ENCODE assay signal across 9 mouse cellular contexts in genomic region chr2:167541324-167541723, GRCm38 (mm10). TPM values are rescaled to one million over a fixed set of nuclear protein-coding genes. Genes with fewer than 3 reads are reported as not detected.
DNase-seq lines count a peak whose midpoint lies in the region; ATAC-seq and TF ChIP-seq lines count a peak whose summit lies in the region.
"Had no signal": no experiment of that assay in that cellular context is flagged by ENCODE, and none has a peak within 500 bp of the region (broad histone marks: within the 10 kb centered on the region; RNA-seq: fewer than 3 reads in every experiment).

No protein-coding gene starts in this region.

- peaks cover 10% of the 10 kb centered on the region for H3K4me1 ChIP-seq in heart, adult 2 months (ENCODE audit: control insufficient read depth, insufficient read depth, low read length)
- peaks cover 40% of the 10 kb centered on the region for H3K4me1 ChIP-seq in lung, embryonic 16.5 days (replicated peaks; ENCODE audit: control insufficient read depth, insufficient read depth, low read length)
- H3K4me1 ChIP-seq in intestine, postnatal 0 days (replicated peaks; ENCODE audit: control insufficient read depth, insufficient read depth, low read length), result no peaks in the 10 kb centered on the region
- peaks cover 44% of the 10 kb centered on the region for H3K4me1 ChIP-seq in stomach, embryonic 14.5 days (ENCODE audit: control insufficient read depth, insufficient read depth, low read length)
- peaks cover 8% of the 10 kb centered on the region for H3K4me1 ChIP-seq in cerebellum, adult 2 months (ENCODE audit: control insufficient read depth, insufficient read depth, low read length)

- no peaks in the 10 kb centered on the region for H3K79me2 ChIP-seq in heart, adult 2 months (replicated peaks; ENCODE audit: control insufficient read depth, insufficient read depth, low read length)

- 67% methylated on average over 6 of the region's 6 CpGs for WGBS in heart, adult 2 months
- 9% methylated on average over 6 of the region's 6 CpGs for WGBS in lung, embryonic 16.5 days
- 37% methylated on average over 6 of the region's 6 CpGs for WGBS in intestine, postnatal 0 days
- WGBS in stomach, embryonic 14.5 days, result 25% methylated on average over 6 of the region's 6 CpGs
- 39% methylated on average over 6 of the region's 6 CpGs for WGBS in cerebellum, adult 2 months

- no peak for DNase-seq in heart, adult 2 months
- no peak for DNase-seq in heart, postnatal 4 days
- no peak for DNase-seq in lung, postnatal 25 days (ENCODE audit: low spot score)
- no peak for DNase-seq in retina, embryonic 14.5 days (ENCODE audit: low spot score)
- DNase-seq in cerebellum, adult 2 months, result no peak

- no peaks in the 10 kb centered on the region for H3K27me3 ChIP-seq in heart, adult 2 months (ENCODE audit: control insufficient read depth, insufficient read depth, low read length)
- H3K27me3 ChIP-seq in lung, embryonic 16.5 days (ENCODE audit: control insufficient read depth, insufficient read depth, low read depth, low read length), result peaks cover 4% of the 10 kb centered on the region
- peaks cover 6% of the 10 kb centered on the region; the same call in 1 of the 2 replicates for H3K27me3 ChIP-seq in intestine, postnatal 0 days (replicated peaks; ENCODE audit: control insufficient read depth, insufficient read depth, low read length)
- H3K27me3 ChIP-seq in stomach, embryonic 14.5 days (ENCODE audit: control insufficient read depth, insufficient read depth, low read length), result peaks cover 8% of the 10 kb centered on the region
- no peaks in the 10 kb centered on the region for H3K27me3 ChIP-seq in cerebellum, adult 2 months (ENCODE audit: control insufficient read depth, insufficient read depth, low read length)

- H3K9me3 ChIP-seq in lung, embryonic 16.5 days (ENCODE audit: control insufficient read depth, low read length), result no peaks in the 10 kb centered on the region
- H3K9me3 ChIP-seq in intestine, postnatal 0 days (ENCODE audit: control insufficient read depth), result no peaks in the 10 kb centered on the region
- no peaks in the 10 kb centered on the region for H3K9me3 ChIP-seq in stomach, embryonic 14.5 days (ENCODE audit: control insufficient read depth, low read depth, low read length)

- intact Hi-C loops in heart, adult 2 months (cut with DNase I), result no loop called here

- H3K36me3 ChIP-seq in heart, adult 2 months (ENCODE audit: control insufficient read depth, insufficient read depth, low read length), result no peaks in the 10 kb centered on the region
- peaks cover 6% of the 10 kb centered on the region for H3K36me3 ChIP-seq in lung, embryonic 16.5 days (ENCODE audit: control insufficient read depth, insufficient read depth, low read length)
- peaks cover 9% of the 10 kb centered on the region; the same call in 1 of the 2 replicates for H3K36me3 ChIP-seq in intestine, postnatal 0 days (ENCODE audit: control insufficient read depth, insufficient read depth)
- H3K36me3 ChIP-seq in stomach, embryonic 14.5 days (ENCODE audit: control insufficient read depth, insufficient read depth, low read length), result peaks cover 7% of the 10 kb centered on the region; the same call in 1 of the 2 replicates

- no peak for TF ChIP-seq CTCF in heart, adult 2 months (IDR thresholded peaks at IDR 0.05)
- TF ChIP-seq CTCF in intestine, postnatal 0 days (IDR thresholded peaks at IDR 0.05; ENCODE audit: low read depth), result no peak
- TF ChIP-seq CTCF in cerebellum, adult 2 months (IDR thresholded peaks at IDR 0.05; ENCODE audit: borderline replicate concordance, insufficient read depth, low read depth, low read length), result no peak

- H3K4me3 ChIP-seq in heart, adult 2 months, result peak overlapping the region; percentile 33; the same call in 1 of the 2 replicates
- peak overlapping the region; percentile 76 for H3K4me3 ChIP-seq in lung, embryonic 16.5 days (ENCODE audit: low read length)
- peak overlapping the region; percentile 48; the same call in 1 of the 2 replicates for H3K4me3 ChIP-seq in intestine, postnatal 0 days (ENCODE audit: low read depth, low read length)
- H3K4me3 ChIP-seq in stomach, embryonic 14.5 days (ENCODE audit: low read depth, low read length), result peak overlapping the region; percentile 45; the same call in 1 of the 2 replicates
- H3K4me3 ChIP-seq in cerebellum, adult 2 months (replicated peaks; ENCODE audit: insufficient read depth, low read depth, low read length), result no peak overlapping the region
- H3K4me3 ChIP-seq: erythroblast, embryonic 14.5 days had no signal

- H3K9ac ChIP-seq in heart, adult 2 months (ENCODE audit: low read depth, low read length), result peak overlapping the region; percentile 1; the same call in 1 of the 2 replicates
- H3K9ac ChIP-seq in lung, embryonic 16.5 days (ENCODE audit: low read length), result peak overlapping the region; percentile 80
- H3K9ac ChIP-seq in intestine, postnatal 0 days (ENCODE audit: low read depth, low read length), result peak overlapping the region; percentile 17; the same call in 1 of the 2 replicates
- H3K9ac ChIP-seq in stomach, embryonic 14.5 days (replicated peaks; ENCODE audit: low read depth, low read length), result 0 out of 2 replicates have a peak overlapping the region, but pooled peaks have one; percentile 21

- no peak for TF ChIP-seq EP300 in heart, adult 2 months (IDR thresholded peaks at IDR 0.05; ENCODE audit: insufficient read depth, low read depth, low read length)

- TF ChIP-seq POLR2A in heart, adult 2 months (IDR thresholded peaks at IDR 0.05; ENCODE audit: insufficient read depth, low read depth, low read length), result no peak
- TF ChIP-seq POLR2A in cerebellum, adult 2 months (IDR thresholded peaks at IDR 0.05; ENCODE audit: borderline replicate concordance, insufficient read depth, low read length), result no peak

- ATAC-seq in lung, embryonic 16.5 days (ENCODE audit: low read depth), result no peak
- ATAC-seq in intestine, postnatal 0 days, result no peak
- ATAC-seq in stomach, embryonic 14.5 days (ENCODE audit: insufficient number of reproducible peaks, insufficient read depth, low FRiP score, low read depth), result no peak

- peak overlapping the region; percentile 89 for H3K4me2 ChIP-seq in lung, embryonic 16.5 days (ENCODE audit: low read depth, low read length)
- H3K4me2 ChIP-seq in intestine, postnatal 0 days (replicated peaks; ENCODE audit: low read depth), result peak overlapping the region; percentile 84
- H3K4me2 ChIP-seq in stomach, embryonic 14.5 days (replicated peaks; ENCODE audit: low read depth, low read length), result peak overlapping the region; percentile 84

- no peak overlapping the region; the same call in 1 of the 2 replicates for H3K27ac ChIP-seq in heart, adult 2 months
- H3K27ac ChIP-seq in lung, embryonic 16.5 days (ENCODE audit: low read length), result peak overlapping the region; percentile 96
- H3K27ac ChIP-seq in intestine, postnatal 0 days (ENCODE audit: low read depth, low read length), result no peak overlapping the region
- H3K27ac ChIP-seq in stomach, embryonic 14.5 days (ENCODE audit: low read length), result 0 out of 2 replicates have a peak overlapping the region, but pooled peaks have one; percentile 6
- no peak overlapping the region for H3K27ac ChIP-seq in cerebellum, adult 2 months (ENCODE audit: insufficient read depth, low read length)

RNA-seq across cellular contexts. Expression of gene Snai1, which starts 3.3 kb away (rescaled TPM):
- 1 to 10 TPM; 1.6 to 2.0 TPM for total RNA-seq in heart, adult 2 months (2021)
- polyA plus RNA-seq in heart, adult 2 months (2012; rRNA removed), result 6.5 and 10.5 TPM in 2 replicates
- total RNA-seq in heart, postnatal 4 days (2021), result 1 to 10 TPM; 4.3 to 5.0 TPM
- 120 and 130 TPM in 2 replicates for polyA plus RNA-seq in lung, embryonic 16.5 days (2015; fragmentation: Nextera tagmentation; extraction: Ambion mirVana)
- polyA plus RNA-seq in intestine, postnatal 0 days (2015; fragmentation: Nextera tagmentation; extraction: Ambion mirVana), result 5.4 and 8.0 TPM in 2 replicates
- polyA plus RNA-seq in stomach, embryonic 14.5 days (2014; fragmentation: Nextera tagmentation; extraction: Ambion mirVana), result 11.6 and 12.9 TPM in 2 replicates
- polyA plus RNA-seq in cerebellum, adult 2 months (2012; rRNA removed), result 1.1 and 1.9 TPM in 2 replicates
- polyA plus RNA-seq: erythroblast, embryonic 14.5 days had no signal

RNA-seq across cellular contexts. Expression of gene Spata2, which starts 48.6 kb away (rescaled TPM):
- 10 to 100 TPM; 15.4 to 15.6 TPM for total RNA-seq in heart, adult 2 months (2021)
- 15.5 and 19.7 TPM in 2 replicates for polyA plus RNA-seq in heart, adult 2 months (2012; rRNA removed)
- total RNA-seq in heart, postnatal 4 days (2021), result 10 to 100 TPM; 25.1 to 27.5 TPM
- 14.8 and 16.2 TPM in 2 replicates for polyA plus RNA-seq in lung, embryonic 16.5 days (2015; fragmentation: Nextera tagmentation; extraction: Ambion mirVana)
- 11.5 and 13.5 TPM in 2 replicates for polyA plus RNA-seq in intestine, postnatal 0 days (2015; fragmentation: Nextera tagmentation; extraction: Ambion mirVana)
- 11.2 and 13.1 TPM in 2 replicates for polyA plus RNA-seq in stomach, embryonic 14.5 days (2014; fragmentation: Nextera tagmentation; extraction: Ambion mirVana)
- 80.2 and 88.0 TPM in 2 replicates for polyA plus RNA-seq in cerebellum, adult 2 months (2012; rRNA removed)

RNA-seq across cellular contexts. Expression of gene Rnf114, which starts 48.9 kb away (rescaled TPM):
- total RNA-seq in heart, adult 2 months (2021), result 10 to 100 TPM; 60.4 to 76.7 TPM
- polyA plus RNA-seq in heart, adult 2 months (2012; rRNA removed), result 96.3 and 128 TPM in 2 replicates
- total RNA-seq in heart, postnatal 4 days (2021), result 10 to 100 TPM; 39.3 to 39.4 TPM
- polyA plus RNA-seq in lung, embryonic 16.5 days (2015; fragmentation: Nextera tagmentation; extraction: Ambion mirVana), result 101 and 113 TPM in 2 replicates
- polyA plus RNA-seq in intestine, postnatal 0 days (2015; fragmentation: Nextera tagmentation; extraction: Ambion mirVana), result 62.2 and 64.8 TPM in 2 replicates
- 78.2 and 83.2 TPM in 2 replicates for polyA plus RNA-seq in stomach, embryonic 14.5 days (2014; fragmentation: Nextera tagmentation; extraction: Ambion mirVana)
- polyA plus RNA-seq in cerebellum, adult 2 months (2012; rRNA removed), result 101 and 106 TPM in 2 replicates

Comparison
In these comparisons a context has a peak if more than half of its experiments do, and no peak if none do; other contexts are left out.
1. H3K27ac ChIP-seq: peak in lung, embryonic 16.5 days (single experiment) and stomach, embryonic 14.5 days (single experiment); none in heart, adult 2 months (single experiment), intestine, postnatal 0 days (single experiment) and cerebellum, adult 2 months (single experiment).
2. H3K9ac ChIP-seq: peak in every context shown above with its lines; median percentile 80 in lung, embryonic 16.5 days; 21 in stomach, embryonic 14.5 days; 17 in intestine, postnatal 0 days; 1 in heart, adult 2 months.
3. Peak in every context shown above with its lines, with median percentiles within 50 percentile points of each other: H3K4me2 ChIP-seq.